Mouse (Mus musculus) bone marrow macrophage, adult 2 months (primary cell): ENCODE results near the gene Creb1. TPM values are rescaled to one million over a fixed set of nuclear protein-coding genes. Genes with fewer than 3 reads are reported as not detected.
"Not testable (repeated sequence)": the region's sequence is repeated elsewhere in the genome, so short reads cannot be mapped to it uniquely, and the experiment has no call there.

Experiments used
- H3K27ac ChIP-seq: 2 replicates; pipeline ENCODE4 v1.5.1; 2012; ENCODE audit warnings: low read depth, low read length; ENCODE audit not compliant: insufficient read depth
- H3K4me1 ChIP-seq: 2 replicates; pipeline ENCODE4 v1.6.1; 2012; ENCODE audit warnings: low read length; ENCODE audit not compliant: control insufficient read depth, insufficient read depth
- H3K4me3 ChIP-seq: 2 replicates; pipeline ENCODE4 v1.5.1; 2012; ENCODE audit warnings: mild to moderate bottlenecking, low read length, moderate library complexity; ENCODE audit not compliant: insufficient read depth
- CTCF ChIP-seq: IDR thresholded peaks from 2 replicates; pipeline ENCODE4 v1.5.1; 2012; ENCODE audit warnings: low read depth, mild to moderate bottlenecking, low read length, moderate library complexity
- POLR2A ChIP-seq: IDR thresholded peaks from 2 replicates; pipeline ENCODE4 v1.6.1; 2012; ENCODE audit warnings: mild to moderate bottlenecking, low read depth, low read length, borderline replicate concordance
- polyA plus RNA-seq: library from polyadenylated mRNA; stranded (reverse); fragments of >200 nt; gene quantifications from 2 replicates; pipeline ENCODE4 v1.2.4, GENCODE M21; 2012; ENCODE audit not compliant: missing spikeins, insufficient read depth, insufficient read length

The Creb1 gene
- polyA plus RNA-seq, 1 experiment: 41.5 TPM

- Histone ChIP-seq H3K4me1 (peaks cover 3% of the 10 kb centered on the region; the same call in 1 of the 2 replicates), H3K27ac (no peak overlapping the region), H3K4me3 (no peak overlapping the region)
- TF ChIP-seq POLR2A (no peak), CTCF (no peak)
Observed at GRCm38 (mm10) chr1:64635624-64636023, 103.2 kb downstream of the Creb1 start.

- TF ChIP-seq CTCF: no peak
- no peak for TF ChIP-seq POLR2A
- no peak overlapping the region for H3K27ac ChIP-seq
- H3K4me1 ChIP-seq: no peaks in the 10 kb centered on the region
- H3K4me3 ChIP-seq: no peak overlapping the region
Observed at GRCm38 (mm10) chr1:64639279-64639678, 106.8 kb downstream of the Creb1 start.

- no peak overlapping the region for H3K27ac ChIP-seq
- no peak overlapping the region for H3K4me3 ChIP-seq
- TF ChIP-seq POLR2A (no peak), CTCF (no peak)
- H3K4me1 ChIP-seq: no peaks in the 10 kb centered on the region
Observed at GRCm38 (mm10) chr1:64641069-64641468, 108.6 kb downstream of the Creb1 start.

- not testable (repeated sequence) for H3K4me3 ChIP-seq, H3K27ac ChIP-seq, H3K4me1 ChIP-seq
Observed at GRCm38 (mm10) chr1:64642541-64642940, 110.1 kb downstream of the Creb1 start.

GRCm38 (mm10) chr1:64644513-64644912 lies 112.1 kb downstream of the Creb1 start:
- H3K4me1 ChIP-seq: no peaks in the 10 kb centered on the region
- no peak overlapping the region for H3K4me3 ChIP-seq
- H3K27ac ChIP-seq: no peak overlapping the region
- TF ChIP-seq CTCF (no peak), POLR2A (no peak)

GRCm38 (mm10) chr1:64649362-64650124 lies 117.1 kb downstream of the Creb1 start:
- TF ChIP-seq POLR2A: no peak
- no peak for TF ChIP-seq CTCF
- Histone ChIP-seq H3K4me1 (no peaks in the 10 kb centered on the region), H3K4me3 (no peak overlapping the region), H3K27ac (no peak overlapping the region)

GRCm38 (mm10) chr1:64653701-64654100 lies 121.3 kb downstream of the Creb1 start:
- no peaks in the 10 kb centered on the region for H3K4me1 ChIP-seq
- H3K27ac ChIP-seq: no peak overlapping the region
- H3K4me3 ChIP-seq: no peak overlapping the region
- TF ChIP-seq CTCF (no peak), POLR2A (no peak)

Other genes with a start within 250 kb of the Creb1 start
- 19.7 and 20.5 TPM in 2 replicates for gene Mettl21a, start 84.6 kb downstream of the Creb1 start, polyA plus RNA-seq
- gene Ccnyl1, start 157.8 kb downstream of the Creb1 start, polyA plus RNA-seq: 8.3 and 8.5 TPM in 2 replicates
- gene Fzd5, start 205.1 kb downstream of the Creb1 start, polyA plus RNA-seq: 2.4 TPM in 2 replicates